Mouse (Mus musculus) liver, embryonic 11.5 days (tissue): Measurements from ENCODE around the gene Igsf9b. TPM values are rescaled to one million over a fixed set of nuclear protein-coding genes. Genes with fewer than 3 reads are reported as not detected.

Experiments
- ATAC-seq: fragments of 200-750 bp; cut with Nextera tagmentation; replicated peaks from 2 replicates; pipeline ENCODE4 v1.8.0; 2017; ENCODE audit warnings: moderate number of reproducible peaks, mild to moderate bottlenecking, moderate TSS enrichment, moderate library complexity; ENCODE audit not compliant: low FRiP score
- DNase-seq: peaks from one replicate; pipeline ENCODE4 v3.0.0-alpha.2; 2017; ENCODE audit warnings: low spot score
- H3K27ac ChIP-seq: fragments of 300-500 bp; sonication (generic); 2 replicates; pipeline ENCODE4 v1.5.1; 2014; ENCODE audit warnings: mild to moderate bottlenecking, low read depth, low read length, control low read depth
- H3K27me3 ChIP-seq: fragments of 300-500 bp; sonication (generic); replicated peaks from 2 replicates; pipeline ENCODE4 v1.6.1; 2014; ENCODE audit warnings: low read length, mixed read lengths; ENCODE audit not compliant: control insufficient read depth, insufficient read depth
- H3K36me3 ChIP-seq: fragments of 300-500 bp; sonication (generic); 2 replicates; pipeline ENCODE4 v1.6.1; 2014; ENCODE audit warnings: mild to moderate bottlenecking, low read length, moderate library complexity, mixed read lengths; ENCODE audit not compliant: control insufficient read depth, insufficient read depth
- H3K4me1 ChIP-seq: fragments of 300-500 bp; sonication (generic); replicated peaks from 2 replicates; pipeline ENCODE4 v1.6.1; 2014; ENCODE audit warnings: low read length, mixed read lengths; ENCODE audit not compliant: control insufficient read depth, insufficient read depth
- H3K4me2 ChIP-seq: fragments of 300-500 bp; sonication (generic); 2 replicates; pipeline ENCODE4 v1.6.1; 2014; ENCODE audit warnings: mild to moderate bottlenecking, control low read depth, moderate library complexity
- H3K4me3 ChIP-seq: fragments of 300-500 bp; sonication (generic); 2 replicates; pipeline ENCODE4 v1.5.1; 2014; ENCODE audit warnings: low read depth, low read length, control low read depth
- H3K9ac ChIP-seq: fragments of 300-500 bp; sonication (generic); 2 replicates; pipeline ENCODE4 v1.6.1; 2014; ENCODE audit warnings: low read depth, low read length, control low read depth
- H3K9me3 ChIP-seq: fragments of 300-500 bp; sonication (generic); 2 replicates; pipeline ENCODE4 v1.6.1; 2016; ENCODE audit warnings: low read length, inconsistent platforms, mixed read lengths; ENCODE audit not compliant: control insufficient read depth
- WGBS: fragments of 180-500 bp; shearing (Covaris S2); extraction: QIAGEN DNeasy Blood & Tissue Kit; methylation state at CpG from one replicate; pipeline ENCODE4 v1.1.7; 2014; 5-methylcytosine and 5-hydroxymethylcytosine counted together
- polyA plus RNA-seq: library from polyadenylated mRNA; unstranded; fragments of >200 nt; fragmentation: Nextera tagmentation; extraction: Ambion mirVana; gene quantifications from 2 replicates; pipeline ENCODE4 v1.2.1, GENCODE M21; 2014

Igsf9b gene
- polyA plus RNA-seq, 1 experiment from 2014 or later: 0.48 TPM

GRCm38 (mm10) chr9:27269322-27269721, 29.7 kb upstream of the Igsf9b start:
- Histone ChIP-seq H3K4me1 (no peaks in the 10 kb centered on the region), H3K4me3 (no peak overlapping the region), H3K27ac (no peak overlapping the region), H3K4me2 (no peak overlapping the region), H3K36me3 (no peaks in the 10 kb centered on the region), H3K27me3 (no peaks in the 10 kb centered on the region), H3K9me3 (no peaks in the 10 kb centered on the region), H3K9ac (no peak overlapping the region)
- ATAC-seq (no peak), DNase-seq (no peak)
- WGBS: 78% methylated on average over 4 of the region's 4 CpGs

DNA sequence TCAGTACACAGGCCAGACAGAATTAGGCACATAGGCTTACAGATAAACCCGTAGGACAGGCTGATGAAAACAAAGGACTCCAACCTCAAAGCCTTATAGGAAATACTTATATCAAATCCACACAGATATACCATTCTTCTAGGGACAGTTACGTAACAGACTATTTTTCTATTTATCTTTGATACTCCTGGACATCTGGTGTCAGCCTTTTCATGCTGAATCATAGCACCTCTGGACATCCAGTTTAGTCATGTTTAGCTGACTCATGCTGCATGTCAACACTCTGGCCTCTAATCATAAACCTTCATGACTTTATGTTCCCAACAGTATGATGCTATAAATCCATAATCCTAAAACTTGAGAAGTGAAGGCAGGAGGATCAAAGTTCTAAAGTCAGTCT, 29.1 kb upstream of the Igsf9b start:
- H3K9ac ChIP-seq: no peak overlapping the region
- no peaks in the 10 kb centered on the region for H3K9me3 ChIP-seq
- no peak overlapping the region for H3K27ac ChIP-seq
- 69% methylated on average over 2 of the region's 2 CpGs for WGBS
- no peaks in the 10 kb centered on the region for H3K36me3 ChIP-seq
- no peak overlapping the region for H3K4me3 ChIP-seq
- H3K4me2 ChIP-seq: no peak overlapping the region
- DNase-seq: no peak
- H3K27me3 ChIP-seq: no peaks in the 10 kb centered on the region
- H3K4me1 ChIP-seq: no peaks in the 10 kb centered on the region
- no peak for ATAC-seq

DNA sequence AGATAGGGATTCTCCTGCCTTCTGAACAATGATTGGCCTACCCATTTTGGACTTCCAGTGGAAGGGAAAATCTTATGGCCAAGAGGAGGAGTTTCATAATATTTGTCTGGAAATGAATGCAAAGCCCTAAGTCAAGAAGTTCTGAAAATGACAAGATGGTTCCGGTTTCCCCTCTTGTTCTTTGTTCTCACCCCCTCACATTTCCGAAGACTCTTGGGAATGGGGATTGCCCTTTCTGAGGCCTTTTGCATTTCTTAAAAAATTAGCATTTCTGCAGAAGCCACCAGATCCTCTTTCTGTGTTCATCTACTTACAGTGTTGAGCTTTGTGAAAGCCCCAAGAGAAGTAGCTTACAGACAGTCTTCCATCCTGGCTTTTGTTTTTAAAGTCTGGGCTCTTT, 27.1 kb upstream of the Igsf9b start:
- no peak for ATAC-seq
- Histone ChIP-seq H3K9me3 (no peaks in the 10 kb centered on the region), H3K27me3 (no peaks in the 10 kb centered on the region), H3K9ac (no peak overlapping the region), H3K4me1 (no peaks in the 10 kb centered on the region), H3K4me3 (no peak overlapping the region), H3K36me3 (no peaks in the 10 kb centered on the region), H3K27ac (no peak overlapping the region), H3K4me2 (no peak overlapping the region)
- DNase-seq: no peak
- WGBS: 83% methylated on average over 2 of the region's 2 CpGs

- ATAC-seq (no peak), DNase-seq (no peak)
- Histone ChIP-seq H3K27ac (no peak overlapping the region), H3K4me3 (no peak overlapping the region), H3K36me3 (no peaks in the 10 kb centered on the region), H3K4me2 (no peak overlapping the region), H3K9me3 (no peaks in the 10 kb centered on the region), H3K9ac (no peak overlapping the region), H3K27me3 (no peaks in the 10 kb centered on the region), H3K4me1 (no peaks in the 10 kb centered on the region)
- WGBS: 90% methylated on average over 1 of the region's 1 CpGs
These were observed 26.1 kb upstream of the Igsf9b start for GRCm38 (mm10) chr9:27272858-27273257.

GRCm38 (mm10) chr9:27276282-27276839, 22.6 kb upstream of the Igsf9b start:
- H3K27me3 ChIP-seq: no peaks in the 10 kb centered on the region
- no peak overlapping the region for H3K9ac ChIP-seq
- no peak for DNase-seq
- H3K4me2 ChIP-seq: no peak overlapping the region
- H3K36me3 ChIP-seq: no peaks in the 10 kb centered on the region
- H3K27ac ChIP-seq: no peak overlapping the region
- H3K9me3 ChIP-seq: no peaks in the 10 kb centered on the region
- no peak for ATAC-seq
- H3K4me1 ChIP-seq: no peaks in the 10 kb centered on the region
- WGBS: 65% methylated on average over 8 of the region's 8 CpGs
- H3K4me3 ChIP-seq: no peak overlapping the region

GRCm38 (mm10) chr9:27277401-27278087, 21.5 kb upstream of the Igsf9b start:
- ATAC-seq: no peak
- no peak overlapping the region for H3K4me2 ChIP-seq

GRCm38 (mm10) chr9:27279041-27279440, 20.0 kb upstream of the Igsf9b start:
- Histone ChIP-seq H3K9ac (no peak overlapping the region), H3K9me3 (no peaks in the 10 kb centered on the region), H3K36me3 (no peaks in the 10 kb centered on the region), H3K27ac (no peak overlapping the region), H3K4me3 (no peak overlapping the region), H3K4me1 (no peaks in the 10 kb centered on the region), H3K27me3 (no peaks in the 10 kb centered on the region), H3K4me2 (no peak overlapping the region)
- no peak for DNase-seq
- 79% methylated on average over 1 of the region's 1 CpGs for WGBS
- ATAC-seq: no peak

More at GRCm38 (mm10) chr9:27277401-27278087, 21.5 kb upstream of the Igsf9b start:
- whole genome bisulfite sequencing: 56% methylated on average over 5 of the region's 5 CpGs
- no peaks in the 10 kb centered on the region for H3K9me3 ChIP-seq
- no peaks in the 10 kb centered on the region for H3K4me1 ChIP-seq
- H3K9ac ChIP-seq: no peak overlapping the region
- no peaks in the 10 kb centered on the region for H3K27me3 ChIP-seq
- no peak for DNase-seq
- no peak overlapping the region for H3K27ac ChIP-seq
- no peak overlapping the region for H3K4me3 ChIP-seq
- no peaks in the 10 kb centered on the region for H3K36me3 ChIP-seq

DNA sequence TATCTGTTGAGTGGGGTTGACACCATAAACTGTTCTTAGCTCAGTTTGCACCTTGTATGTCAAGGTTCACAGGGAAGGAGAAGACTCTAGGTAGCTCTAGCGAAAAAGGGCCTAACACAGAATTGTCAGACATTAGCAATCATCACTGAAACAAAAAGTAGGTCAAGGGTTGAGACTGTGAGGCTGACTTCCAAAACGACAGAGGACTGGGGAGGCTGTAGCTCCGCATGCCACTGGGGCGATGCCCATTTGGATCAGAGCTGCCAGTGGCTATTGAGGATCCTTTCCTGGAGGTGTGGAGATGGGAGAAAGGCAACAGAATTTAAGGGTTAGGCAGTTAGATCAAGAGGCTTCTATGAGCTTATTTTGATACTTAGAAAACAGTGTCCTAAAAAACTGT, 18.0 kb upstream of the Igsf9b start:
- no peaks in the 10 kb centered on the region for H3K4me1 ChIP-seq
- no peak overlapping the region for H3K27ac ChIP-seq
- no peak overlapping the region for H3K9ac ChIP-seq
- H3K9me3 ChIP-seq: no peaks in the 10 kb centered on the region
- no peak overlapping the region for H3K4me3 ChIP-seq
- H3K4me2 ChIP-seq: no peak overlapping the region
- no peaks in the 10 kb centered on the region for H3K27me3 ChIP-seq
- ATAC-seq (no peak), DNase-seq (no peak)
- no peaks in the 10 kb centered on the region for H3K36me3 ChIP-seq
- WGBS: 62% methylated on average over 4 of the region's 4 CpGs

GRCm38 (mm10) chr9:27285719-27286249, 13.2 kb upstream of the Igsf9b start:
- H3K4me1 ChIP-seq: no peaks in the 10 kb centered on the region
- 63% methylated on average over 3 of the region's 3 CpGs for WGBS
- ATAC-seq: no peak

More at GRCm38 (mm10) chr9:27285719-27286249, 13.2 kb upstream of the Igsf9b start:
- Histone ChIP-seq H3K27ac (no peak overlapping the region), H3K27me3 (no peaks in the 10 kb centered on the region), H3K9ac (no peak overlapping the region), H3K4me2 (no peak overlapping the region), H3K9me3 (no peaks in the 10 kb centered on the region), H3K36me3 (no peaks in the 10 kb centered on the region), H3K4me3 (no peak overlapping the region)
- no peak for DNase-seq
